Mouse (Mus musculus) MEL (cell line): Measurements from ENCODE around the gene Anapc4. TPM values are rescaled to one million over a fixed set of nuclear protein-coding genes. Genes with fewer than 3 reads are reported as not detected.

Source experiments
- DNase-seq: peaks from one replicate; pipeline ENCODE4 v3.0.0; 2011; ENCODE audit warnings: low read depth, low spot score
- H3K27ac ChIP-seq: 2 replicates; pipeline ENCODE4 v1.5.1; 2012; ENCODE audit warnings: low read depth, mild to moderate bottlenecking, control low read depth, low read length, moderate library complexity; ENCODE audit not compliant: control insufficient read depth
- H3K27me3 ChIP-seq, 2 experiments: fragments of 150-350 bp in 1 of 2; sonication (generic) in 1 of 2; 2 replicates each; pipeline ENCODE4 v1.6.1; 2012; ENCODE audit warnings: low read length in 2 of 2, mild to moderate bottlenecking in 2 of 2, improper control_type of control experiment in 1 of 2, moderate library complexity in 1 of 2; ENCODE audit not compliant: insufficient read depth in 2 of 2, control insufficient read depth in 1 of 2
- H3K36me3 ChIP-seq, 2 experiments: 2 replicates each; pipeline ENCODE4 v1.6.1; 2012 to 2014; ENCODE audit warnings: low read length in 2 of 2, improper control_type of control experiment in 1 of 2, inconsistent platforms in 1 of 2, mild to moderate bottlenecking in 1 of 2; ENCODE audit not compliant: insufficient read depth in 2 of 2, control insufficient read depth in 1 of 2
- H3K4me1 ChIP-seq, 2 experiments: fragments of 150-350 bp in 1 of 2; sonication (generic) in 1 of 2; 2 replicates each; pipeline ENCODE4 v1.6.1; 2012; ENCODE audit warnings: low read length in 2 of 2, improper control_type of control experiment in 1 of 2, mild to moderate bottlenecking in 1 of 2; ENCODE audit not compliant: insufficient read depth in 2 of 2, control insufficient read depth in 1 of 2
- H3K4me3 ChIP-seq, 2 experiments: fragments of 150-350 bp in 1 of 2; sonication (generic) in 1 of 2; 2 replicates each; pipeline ENCODE4 v1.5.1; 2012; ENCODE audit warnings: low read depth in 2 of 2, low read length in 2 of 2, mild to moderate bottlenecking in 2 of 2, moderate library complexity in 2 of 2, control low read depth in 1 of 2, improper control_type of control experiment in 1 of 2; ENCODE audit not compliant: control insufficient read depth in 1 of 2, insufficient read depth in 1 of 2
- H3K79me2 ChIP-seq: 2 replicates; pipeline ENCODE4 v1.6.1; 2012; ENCODE audit warnings: mild to moderate bottlenecking, low read length, moderate library complexity; ENCODE audit not compliant: control insufficient read depth, poor library complexity, insufficient read depth
- H3K9ac ChIP-seq: 2 replicates; pipeline ENCODE4 v1.6.1; 2012; ENCODE audit warnings: low read depth, mild to moderate bottlenecking, control low read depth, low read length, moderate library complexity; ENCODE audit not compliant: control insufficient read depth, poor library complexity, severe bottlenecking
- H3K9me3 ChIP-seq: fragments of 150-350 bp; sonication (generic); replicated peaks from 2 replicates; pipeline ENCODE4 v1.6.1; 2012; ENCODE audit warnings: mild to moderate bottlenecking, low read length, improper control_type of control experiment, moderate library complexity; ENCODE audit not compliant: insufficient read depth
- BHLHE40 ChIP-seq: IDR thresholded peaks from 2 replicates; pipeline ENCODE4 v1.6.1; 2012; ENCODE audit warnings: low read depth, mild to moderate bottlenecking, inconsistent platforms, low read length, improper control_type of control experiment, borderline replicate concordance
- CHD2 ChIP-seq: IDR thresholded peaks from 2 replicates; pipeline ENCODE4 v1.6.1; 2011; ENCODE audit warnings: low read length, improper control_type of control experiment
- CTCF ChIP-seq, 3 experiments: IDR thresholded peaks in 2 of 3; conservative IDR thresholded peaks in 1 of 3; 2 replicates each; pipeline ENCODE4 v1.5.1; 2011 to 2012; ENCODE audit warnings: low read length in 3 of 3, low read depth in 2 of 3, mild to moderate bottlenecking in 2 of 3, improper control_type of control experiment in 1 of 3, inconsistent platforms in 1 of 3, mixed read lengths in 1 of 3, moderate library complexity in 1 of 3; ENCODE audit not compliant: control insufficient read depth in 1 of 3, insufficient read depth in 1 of 3, poor library complexity in 1 of 3, severe bottlenecking in 1 of 3
- E2F4 ChIP-seq: IDR thresholded peaks from 2 replicates; pipeline ENCODE4 v1.6.1; 2011; ENCODE audit warnings: low read depth, low read length, improper control_type of control experiment, borderline replicate concordance
- ELF1 ChIP-seq: IDR thresholded peaks from 2 replicates; pipeline ENCODE4 v1.6.1; 2014; ENCODE audit warnings: low read depth, mild to moderate bottlenecking, inconsistent platforms, low read length, improper control_type of control experiment, moderate library complexity
- GABPA ChIP-seq: IDR thresholded peaks from 2 replicates; pipeline ENCODE4 v1.6.1; 2012; ENCODE audit warnings: low read depth, mild to moderate bottlenecking, inconsistent platforms, low read length, improper control_type of control experiment, moderate library complexity
- GATA1 ChIP-seq: IDR thresholded peaks from 2 replicates; pipeline ENCODE4 v1.6.1; 2011; ENCODE audit warnings: low read depth, low read length, improper control_type of control experiment
- HCFC1 ChIP-seq: IDR thresholded peaks from 2 replicates; pipeline ENCODE4 v1.6.1; 2012; ENCODE audit warnings: low read depth, mild to moderate bottlenecking, inconsistent platforms, low read length, improper control_type of control experiment, moderate library complexity
- JUND ChIP-seq: IDR thresholded peaks from 2 replicates; pipeline ENCODE4 v1.6.1; 2011; ENCODE audit warnings: low read depth, mild to moderate bottlenecking, improper control_type of control experiment, low read length
- MAZ ChIP-seq: IDR thresholded peaks from 2 replicates; pipeline ENCODE4 v1.6.1; 2012; ENCODE audit warnings: low read depth, mild to moderate bottlenecking, inconsistent platforms, low read length, improper control_type of control experiment
- NELFE ChIP-seq: IDR thresholded peaks from 2 replicates; pipeline ENCODE4 v1.6.1; 2011; ENCODE audit warnings: low read depth, low read length, improper control_type of control experiment
- NRF1 ChIP-seq: IDR thresholded peaks from 2 replicates; pipeline ENCODE4 v1.6.1; 2014; ENCODE audit warnings: low read depth, mild to moderate bottlenecking, inconsistent platforms, low read length, improper control_type of control experiment, moderate library complexity; ENCODE audit not compliant: poor library complexity, insufficient read depth, severe bottlenecking
- POLR2A ChIP-seq, 2 experiments: IDR thresholded peaks; 2 replicates each; pipeline ENCODE4 v1.6.1; 2011 to 2012; ENCODE audit warnings: low read length in 2 of 2, mild to moderate bottlenecking in 2 of 2, control low read depth in 1 of 2, improper control_type of control experiment in 1 of 2, low read depth in 1 of 2, moderate library complexity in 1 of 2; ENCODE audit not compliant: control insufficient read depth in 1 of 2, insufficient read depth in 1 of 2, poor library complexity in 1 of 2
- POLR2AphosphoS2 ChIP-seq: IDR thresholded peaks from 2 replicates; pipeline ENCODE4 v1.6.1; 2011; ENCODE audit warnings: low read length, improper control_type of control experiment
- POLR2AphosphoS5 ChIP-seq: IDR thresholded peaks from 2 replicates; pipeline ENCODE4 v1.6.1; 2012; ENCODE audit warnings: low read depth, borderline replicate concordance, mild to moderate bottlenecking, inconsistent platforms, low read length, moderate library complexity, mixed read lengths
- RAD21 ChIP-seq: IDR thresholded peaks from 2 replicates; pipeline ENCODE4 v1.6.1; 2011; ENCODE audit warnings: mild to moderate bottlenecking, low read depth, low read length, improper control_type of control experiment
- RCOR1 ChIP-seq: IDR thresholded peaks from 2 replicates; pipeline ENCODE4 v1.6.1; 2012; ENCODE audit warnings: low read depth, mild to moderate bottlenecking, inconsistent platforms, low read length, improper control_type of control experiment
- SMC3 ChIP-seq: IDR thresholded peaks from 2 replicates; pipeline ENCODE4 v1.6.1; 2011; ENCODE audit warnings: low read depth, low read length, improper control_type of control experiment
- TAL1 ChIP-seq: IDR thresholded peaks from 2 replicates; pipeline ENCODE4 v1.6.1; 2012; ENCODE audit warnings: mild to moderate bottlenecking, inconsistent platforms, low read length, moderate library complexity, mixed read lengths
- TBP ChIP-seq: IDR thresholded peaks from 2 replicates; pipeline ENCODE4 v1.8.0; 2011; ENCODE audit warnings: low read depth, low read length, improper control_type of control experiment
- TCF12 ChIP-seq: IDR thresholded peaks from 2 replicates; pipeline ENCODE4 v1.6.1; 2014; ENCODE audit warnings: low read depth, mild to moderate bottlenecking, inconsistent platforms, low read length, improper control_type of control experiment, moderate library complexity
- UBTF ChIP-seq: IDR thresholded peaks from 2 replicates; pipeline ENCODE4 v1.6.1; 2012; ENCODE audit warnings: low read depth, mild to moderate bottlenecking, inconsistent platforms, low read length, improper control_type of control experiment, moderate library complexity, borderline replicate concordance; ENCODE audit not compliant: insufficient read depth
- USF1 ChIP-seq: IDR thresholded peaks from 2 replicates; pipeline ENCODE4 v1.6.1; 2014; ENCODE audit warnings: low read depth, mild to moderate bottlenecking, inconsistent platforms, low read length, improper control_type of control experiment, moderate library complexity
- USF2 ChIP-seq, 2 experiments: IDR thresholded peaks; 2 replicates each; pipeline ENCODE4 v1.6.1; 2011 to 2012; ENCODE audit warnings: improper control_type of control experiment in 2 of 2, low read length in 2 of 2, borderline replicate concordance in 1 of 2, inconsistent platforms in 1 of 2, low read depth in 1 of 2, mild to moderate bottlenecking in 1 of 2; ENCODE audit not compliant: insufficient read depth in 1 of 2
- ZC3H11A ChIP-seq: IDR thresholded peaks from 2 replicates; pipeline ENCODE4 v1.6.1; 2012; ENCODE audit warnings: low read depth, mild to moderate bottlenecking, inconsistent platforms, low read length, improper control_type of control experiment
- ZNF384 ChIP-seq: IDR thresholded peaks from 2 replicates; pipeline ENCODE4 v1.6.1; 2012; ENCODE audit warnings: low read depth, mild to moderate bottlenecking, inconsistent platforms, low read length, improper control_type of control experiment
- polyA plus RNA-seq, 2 experiments: library from polyadenylated mRNA; stranded (reverse) in 1 of 2; unstranded in 1 of 2; fragments of >175 nt in 1 of 2; fragments of >200 nt in 1 of 2; gene quantifications; 2 replicates each; pipeline versions ENCODE4 v1.2.1 to v1.2.4; 2012; ENCODE audit warnings: low replicate concordance in 2 of 2, low read depth in 1 of 2; ENCODE audit not compliant: insufficient read length in 2 of 2, insufficient read depth in 1 of 2, missing spikeins in 1 of 2
- total RNA-seq: library from RNA; depleted of rRNA; stranded (reverse); fragments of 300-350 nt; gene quantifications from 2 replicates; pipeline ENCODE4 v1.2.3, GENCODE M21; 2012

Anapc4 gene
- total and polyA plus RNA-seq, 3 experiments, result 56.4 to 159 (median 56.6) TPM

- DNase-seq, result no peak
- no peak overlapping the region for H3K27ac ChIP-seq
- H3K4me1 ChIP-seq, result peaks cover 3 to 5% of the 10 kb centered on the region in 2 experiments; a peak in 3 of 4 replicates
- peaks cover 0 to 5% of the 10 kb centered on the region in 2 experiments; a peak in 2 of 4 replicates for H3K36me3 ChIP-seq
- no peak overlapping the region for H3K9ac ChIP-seq
- H3K4me3 ChIP-seq, result no peak overlapping the region
- no peaks in the 10 kb centered on the region for H3K79me2 ChIP-seq
- H3K9me3 ChIP-seq, result no peaks in the 10 kb centered on the region
- no peaks in the 10 kb centered on the region for H3K27me3 ChIP-seq
- TF ChIP-seq GABPA (no peak), TAL1 (no peak), POLR2A (IDR thresholded peaks at IDR 0.05; ENCODE audit: control insufficient read depth in 1 of 2, insufficient read depth in 1 of 2, low read depth in 1 of 2, low read length in 2 of 2, poor library complexity in 1 of 2) (no peak), HCFC1 (no peak), GATA1 (no peak), USF1 (no peak), CTCF (IDR thresholded peaks at IDR 0.05 in 2 of 3, conservative IDR thresholded peaks at IDR 0.05 in 1 of 3; ENCODE audit: control insufficient read depth in 1 of 3, insufficient read depth in 1 of 3, low read depth in 2 of 3, low read length in 3 of 3, poor library complexity in 1 of 3, severe bottlenecking in 1 of 3) (no peak), TBP (no peak), ELF1 (no peak), JUND (no peak), USF2 (IDR thresholded peaks at IDR 0.05; ENCODE audit: borderline replicate concordance in 1 of 2, insufficient read depth in 1 of 2, low read depth in 1 of 2, low read length in 2 of 2) (no peak), ZC3H11A (no peak), NRF1 (no peak), CHD2 (no peak)
Measured at GRCm38 (mm10) chr5:52799274-52799985, 34.4 kb upstream of the Anapc4 start.

- Histone ChIP-seq H3K4me3 (no peak overlapping the region), H3K36me3 (peaks cover 0 to 3% of the 10 kb centered on the region in 2 experiments; a peak in 2 of 4 replicates), H3K4me1 (peaks cover 0 to 2% of the 10 kb centered on the region in 2 experiments; a peak in 2 of 4 replicates), H3K27ac (no peak overlapping the region), H3K9ac (no peak overlapping the region), H3K9me3 (no peaks in the 10 kb centered on the region), H3K27me3 (no peaks in the 10 kb centered on the region), H3K79me2 (no peaks in the 10 kb centered on the region)
- no peak for DNase-seq
- TF ChIP-seq BHLHE40, result no peak
- no peak for TF ChIP-seq POLR2AphosphoS5
- no peak for TF ChIP-seq POLR2A (IDR thresholded peaks at IDR 0.05; ENCODE audit: control insufficient read depth in 1 of 2, insufficient read depth in 1 of 2, low read depth in 1 of 2, low read length in 2 of 2, poor library complexity in 1 of 2)
- no peak for TF ChIP-seq POLR2AphosphoS2
- TF ChIP-seq MAZ, result no peak
- TF ChIP-seq TCF12, result no peak
- no peak for TF ChIP-seq RAD21
- TF ChIP-seq UBTF, result no peak
- TF ChIP-seq NRF1, result no peak
- no peak for TF ChIP-seq NELFE
- no peak for TF ChIP-seq E2F4
- no peak for TF ChIP-seq ZNF384
- TF ChIP-seq GATA1, result no peak
- TF ChIP-seq ELF1, result no peak
- no peak for TF ChIP-seq RCOR1
- no peak for TF ChIP-seq SMC3
Measured at GRCm38 (mm10) chr5:52805801-52806200, 28.0 kb upstream of the Anapc4 start.
